Mouse (Mus musculus) right cerebral cortex, postnatal 10 days (tissue): ENCODE data around the gene Ccnd2.

ENCODE experiments used
- DNase-seq, 2 experiments: peaks; one replicate each; pipeline ENCODE4 v3.0.0; 2021; ENCODE audit warnings: low spot score in 2 of 2

Gene Ccnd2

DNA sequence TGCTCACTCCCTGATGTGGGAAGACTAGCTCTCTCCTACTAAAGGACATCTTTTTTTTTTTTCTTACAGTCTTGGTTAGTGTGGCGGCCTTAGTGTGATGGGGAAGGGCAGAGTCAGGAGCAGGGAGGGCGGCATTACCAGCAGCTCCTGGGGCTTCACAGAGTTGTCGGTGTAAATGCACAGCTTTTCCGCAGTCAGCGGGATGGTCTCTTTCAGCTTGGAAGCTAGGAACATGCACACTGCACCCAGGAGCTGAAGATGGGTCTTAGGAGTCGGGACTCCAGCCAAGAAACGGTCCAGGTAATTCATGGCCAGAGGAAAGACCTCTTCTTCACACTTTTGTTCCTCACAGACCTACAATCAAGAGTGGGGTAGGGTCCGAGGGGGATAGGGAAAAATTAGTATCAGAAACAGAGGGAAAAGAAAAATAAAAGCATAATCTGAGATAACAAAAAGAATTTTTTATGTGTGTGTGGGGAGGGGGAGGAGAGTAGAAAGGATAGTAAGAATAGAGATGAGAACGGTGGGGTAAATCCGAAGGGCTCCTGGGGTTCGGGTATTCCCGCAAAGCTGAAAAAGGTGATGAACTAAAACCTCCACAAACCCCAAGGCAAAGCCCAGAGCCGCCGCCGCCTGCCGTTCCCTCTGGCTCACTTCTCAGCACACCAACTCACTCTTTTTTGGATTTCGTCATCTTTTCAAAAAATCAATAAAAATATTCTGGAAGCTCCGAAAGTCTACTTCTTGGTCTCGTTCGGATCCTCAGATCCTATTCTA lies 3.3 kb downstream of the Ccnd2 start:
- no peak for DNase-seq

DNA sequence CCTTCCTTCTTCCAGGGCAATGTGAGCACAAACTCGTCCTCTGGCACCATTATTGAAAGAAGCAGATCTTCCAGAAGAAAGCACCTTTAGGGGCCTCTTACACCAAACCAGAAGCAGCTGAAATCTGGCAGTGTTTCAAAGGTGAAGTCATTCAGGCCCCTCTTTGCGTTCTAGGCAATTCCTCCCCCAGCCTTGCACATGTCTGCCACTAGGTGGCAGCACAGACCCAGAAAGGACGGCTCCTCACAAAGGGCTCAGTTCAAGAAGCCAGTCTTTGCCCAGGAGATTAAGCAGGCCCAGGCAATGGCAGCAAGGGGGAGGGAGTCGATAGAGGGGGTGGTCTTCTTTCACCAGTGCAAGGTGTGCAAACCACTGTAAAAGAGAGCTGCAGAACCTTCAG lies 4.3 kb downstream of the Ccnd2 start:
- DNase-seq: peak; percentile 89 to 92

DNA sequence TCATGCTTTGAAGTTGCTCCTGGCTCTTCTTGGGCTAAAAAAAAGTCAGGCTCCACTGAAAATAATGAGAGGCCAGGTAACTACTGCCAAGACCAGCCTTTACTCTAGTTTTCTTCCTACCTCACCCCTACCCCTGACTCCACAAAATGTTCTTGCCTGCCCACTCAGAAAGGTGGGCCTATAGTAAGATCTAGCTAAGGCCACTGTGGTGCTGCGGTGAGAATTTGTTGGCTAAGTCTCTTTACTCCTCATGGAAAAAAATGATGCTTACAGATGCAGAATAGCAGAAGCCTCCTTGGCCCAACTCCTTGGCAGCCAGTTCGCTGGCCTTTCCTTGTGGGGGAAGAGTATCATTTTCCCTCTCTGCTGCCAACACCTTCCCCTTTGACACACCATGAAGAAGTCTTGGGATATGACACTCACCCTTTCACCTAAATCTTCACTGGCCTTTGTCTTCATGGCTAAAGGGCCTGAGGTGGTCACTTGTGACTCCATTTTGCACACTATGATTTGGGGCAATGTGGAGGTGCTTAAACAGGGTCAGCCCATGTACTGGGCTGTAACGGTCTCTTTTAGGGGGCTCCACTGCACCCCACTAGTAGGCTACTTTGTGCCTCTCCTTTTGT lies 5.6 kb downstream of the Ccnd2 start:
- no peak for DNase-seq

DNA sequence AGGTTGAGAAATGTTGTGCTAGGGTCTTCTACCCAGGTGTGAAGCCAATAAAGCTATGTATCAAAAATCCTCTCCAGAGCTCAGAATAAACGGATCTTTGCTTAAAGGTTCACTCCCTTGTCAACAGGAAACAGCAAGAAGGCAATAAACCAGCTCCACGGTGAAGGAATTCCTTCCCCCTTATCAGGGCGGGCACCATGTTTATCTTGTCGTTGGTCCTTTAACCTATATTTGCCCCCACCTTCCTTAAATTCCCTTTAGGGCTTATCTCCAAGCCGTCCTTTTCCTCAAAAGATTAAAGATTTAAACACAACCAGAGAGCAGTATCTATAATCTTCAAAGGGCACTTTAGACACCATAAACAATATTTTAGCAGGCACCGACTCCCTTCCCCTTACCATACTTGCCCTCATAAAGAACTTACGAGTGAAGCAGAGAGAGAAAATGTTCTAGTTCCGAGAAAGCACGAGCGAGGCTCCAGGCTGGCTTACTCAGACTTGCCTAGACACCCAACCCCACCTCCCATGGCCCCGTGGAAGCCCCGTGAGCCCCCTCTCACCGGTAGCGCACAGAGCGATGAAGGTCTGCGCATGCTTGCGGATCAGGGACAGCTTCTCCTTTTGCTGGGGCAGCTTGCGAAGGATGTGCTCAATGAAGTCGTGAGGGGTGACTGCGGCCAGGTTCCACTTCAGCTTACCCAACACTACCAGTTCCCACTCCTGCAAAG lies 6.4 kb downstream of the Ccnd2 start:
- DNase-seq: no peak

DNA sequence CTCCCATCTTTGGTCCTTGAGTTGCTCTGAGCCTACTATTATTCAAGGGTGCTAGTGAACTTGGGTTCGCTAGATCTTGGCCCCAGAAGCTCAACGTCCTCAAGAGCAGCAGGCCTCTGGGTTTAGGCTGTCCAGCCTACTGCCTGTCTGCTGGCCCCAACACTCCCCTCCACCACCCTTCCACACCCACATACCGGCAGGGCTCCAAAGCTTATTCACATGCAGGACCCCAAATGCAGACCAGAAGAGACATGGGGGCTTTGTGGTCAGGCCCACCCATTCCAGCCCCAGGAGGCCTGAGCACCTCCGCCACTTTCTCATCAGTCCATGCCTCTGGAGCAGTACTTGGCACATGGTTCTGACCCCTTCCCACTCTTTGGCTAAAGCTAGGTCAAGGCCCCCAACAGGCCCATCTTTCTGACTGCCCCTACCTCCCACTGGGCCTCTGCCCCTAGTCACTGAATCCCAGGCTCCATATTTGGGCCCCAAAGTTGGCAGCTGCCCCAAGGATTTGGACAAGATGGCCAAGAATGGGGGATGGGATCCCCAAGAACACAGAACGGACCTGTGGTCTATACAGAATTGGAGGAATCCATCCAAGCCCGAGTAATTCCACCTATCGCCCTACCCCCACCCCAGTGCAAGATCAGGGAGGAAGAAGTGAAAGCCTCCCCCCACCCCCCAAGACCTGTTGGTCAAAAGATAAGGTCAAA lies 8.3 kb downstream of the Ccnd2 start:
- DNase-seq: no peak

DNA sequence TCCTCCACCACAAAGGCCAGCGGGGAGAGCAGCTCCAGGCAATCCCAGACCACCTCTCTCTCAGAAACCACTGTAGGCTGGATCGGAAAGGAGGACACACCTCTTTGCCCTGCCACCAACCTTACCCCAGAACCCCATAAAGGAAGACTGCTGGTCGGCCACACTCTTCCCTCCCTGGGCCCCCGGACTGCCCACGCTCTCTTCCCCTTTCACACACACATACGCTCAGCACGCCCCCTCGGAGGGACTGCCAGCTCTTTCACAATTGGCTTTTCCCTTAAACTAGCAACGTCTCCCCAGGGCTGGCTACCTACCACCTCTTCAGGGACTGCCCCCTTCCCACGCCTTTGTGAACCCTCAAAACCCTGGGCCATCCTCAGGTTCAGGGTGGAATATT lies 8.9 kb downstream of the Ccnd2 start:
- no peak for DNase-seq

DNA sequence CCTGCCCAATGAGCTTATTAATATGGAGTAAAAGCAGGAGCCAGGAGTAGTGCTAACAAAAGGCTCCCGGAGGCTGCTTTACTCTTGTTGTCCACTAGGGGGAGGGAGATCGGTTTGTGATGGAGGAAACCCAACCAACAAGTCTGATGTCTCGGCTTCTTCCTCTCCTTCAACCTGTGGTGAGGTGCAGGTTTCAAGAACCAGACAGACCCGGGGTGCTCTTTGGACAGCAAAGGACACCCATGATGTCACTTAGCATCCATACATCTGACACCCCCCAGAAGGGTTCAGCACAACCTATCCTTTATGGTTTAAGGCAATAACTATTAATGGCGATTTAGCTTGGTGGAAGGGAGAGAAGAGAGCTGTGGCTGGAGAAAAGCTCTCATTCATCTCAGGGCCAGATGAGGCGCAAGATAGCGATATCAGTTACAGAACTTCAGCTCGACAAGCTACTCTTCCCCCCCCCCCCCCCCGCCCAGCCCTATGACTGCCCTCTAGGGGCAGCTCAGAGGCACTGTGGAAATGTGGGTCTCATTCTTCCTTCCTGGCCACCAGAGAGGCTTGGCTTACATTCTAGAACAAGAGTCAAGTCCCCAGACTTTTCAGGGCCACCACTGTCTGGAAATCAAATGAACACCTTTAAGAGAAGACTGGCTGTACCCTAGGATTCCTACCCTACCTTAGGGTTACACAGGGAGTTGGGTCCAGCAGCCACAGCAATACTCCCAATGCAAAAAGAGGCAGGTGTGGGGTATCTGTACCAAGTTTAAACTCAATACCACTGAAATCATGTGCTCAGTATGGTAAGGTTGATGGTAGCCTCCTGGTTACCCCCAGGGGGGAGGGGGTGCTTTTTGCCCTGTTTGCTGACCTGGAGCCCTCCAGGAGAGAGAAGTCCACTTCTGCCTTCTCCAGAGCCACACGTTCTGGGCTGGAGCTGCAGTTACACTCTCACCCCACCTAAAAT lies 9.6 kb downstream of the Ccnd2 start:
- DNase-seq: peak; percentile 70 to 75

DNA sequence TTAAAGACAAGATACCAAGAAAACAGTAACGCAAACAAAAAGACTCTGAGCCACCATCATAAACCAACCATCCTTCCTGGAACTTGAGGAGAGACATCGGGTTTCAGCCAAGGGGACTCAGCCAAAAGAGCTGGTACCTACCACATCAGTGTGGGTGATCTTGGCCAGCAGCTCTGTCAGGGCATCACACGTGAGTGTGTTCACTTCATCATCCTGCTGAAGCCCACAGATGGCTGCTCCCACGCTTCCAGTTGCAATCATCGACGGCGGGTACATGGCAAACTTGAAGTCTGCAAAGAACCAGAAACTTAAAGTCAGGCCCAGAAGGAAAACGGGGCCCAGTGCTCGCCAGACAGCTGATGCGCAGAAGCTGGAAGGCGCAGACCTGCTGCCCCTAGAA lies 13.0 kb downstream of the Ccnd2 start:
- no peak for DNase-seq

DNA sequence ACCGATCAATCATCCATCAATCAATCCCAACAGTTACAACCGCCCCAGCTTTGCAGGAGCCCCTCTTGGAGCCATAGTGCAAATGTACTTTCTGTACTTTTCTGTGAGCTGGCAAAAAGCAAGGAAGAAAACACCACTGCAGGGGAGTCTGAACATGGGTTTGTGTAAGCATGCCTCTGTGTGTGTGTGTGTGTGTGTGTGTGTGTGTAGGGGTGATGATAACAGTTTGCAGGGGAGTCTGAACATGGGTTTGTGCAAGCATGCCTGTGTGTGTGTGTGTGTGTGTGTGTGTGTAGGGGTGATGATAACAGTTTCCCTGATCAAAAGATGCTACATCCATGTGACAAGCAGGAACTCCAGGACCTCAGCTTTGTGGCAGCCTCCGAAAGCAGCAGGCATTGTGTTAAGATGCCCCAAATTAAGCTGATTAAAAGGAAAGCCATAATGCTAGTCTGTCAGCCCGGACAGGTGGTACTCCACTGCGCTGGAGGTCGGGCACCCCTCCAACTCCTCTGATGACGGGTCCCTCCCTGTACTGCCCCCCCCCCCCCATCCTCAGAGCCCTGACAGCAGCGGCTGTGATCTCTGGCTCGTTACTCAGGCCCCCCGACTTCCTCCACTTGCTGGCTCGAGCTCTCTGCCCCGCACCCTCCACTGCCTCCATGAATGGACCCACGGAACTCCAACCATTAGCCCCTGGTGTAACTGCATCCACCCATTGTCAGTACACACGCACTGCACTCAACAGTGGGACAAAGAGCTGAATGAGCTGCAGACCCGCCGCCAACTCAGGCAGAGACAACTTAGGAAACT lies 18.4 kb downstream of the Ccnd2 start:
- DNase-seq: peak; percentile 62 to 74

DNA sequence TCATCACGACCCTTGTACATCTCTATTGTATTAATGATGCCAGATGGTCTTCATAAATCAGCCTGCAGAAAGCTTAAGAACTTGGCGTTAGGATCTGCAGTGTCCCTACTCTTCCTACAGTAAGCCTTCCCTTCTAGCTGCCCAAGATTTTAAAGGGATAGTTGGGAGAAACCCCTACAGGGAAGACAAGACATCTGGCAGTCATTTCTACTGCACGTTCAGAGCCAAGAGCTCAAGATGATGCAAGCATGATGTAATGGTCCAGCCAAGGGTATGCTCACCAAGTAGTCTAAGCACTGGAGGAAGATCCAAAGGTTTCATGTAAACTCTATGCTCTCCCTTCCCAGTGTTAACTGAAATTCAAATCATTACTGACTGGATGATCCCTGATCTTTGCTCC lies 19.3 kb downstream of the Ccnd2 start:
- DNase-seq: no peak

DNA sequence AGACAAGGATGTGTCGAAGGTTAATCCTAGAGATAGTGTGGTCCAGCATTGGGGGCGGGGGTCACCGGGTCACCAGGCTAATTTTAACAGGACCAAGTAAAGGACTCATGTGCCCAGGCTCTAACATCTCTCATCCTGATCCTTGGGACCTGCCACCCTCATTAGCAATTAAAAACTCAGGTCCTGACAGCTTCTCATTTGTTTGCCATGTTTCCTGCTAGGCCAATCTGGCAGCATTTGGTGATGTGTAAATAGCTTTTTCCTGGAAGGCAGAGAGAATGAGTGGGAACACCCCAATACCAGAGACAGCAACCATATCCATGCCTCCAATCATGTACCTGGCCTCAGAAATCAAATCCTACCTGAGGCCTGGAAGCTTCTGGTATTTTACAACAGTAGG lies 20.0 kb downstream of the Ccnd2 start:
- no peak for DNase-seq

DNA sequence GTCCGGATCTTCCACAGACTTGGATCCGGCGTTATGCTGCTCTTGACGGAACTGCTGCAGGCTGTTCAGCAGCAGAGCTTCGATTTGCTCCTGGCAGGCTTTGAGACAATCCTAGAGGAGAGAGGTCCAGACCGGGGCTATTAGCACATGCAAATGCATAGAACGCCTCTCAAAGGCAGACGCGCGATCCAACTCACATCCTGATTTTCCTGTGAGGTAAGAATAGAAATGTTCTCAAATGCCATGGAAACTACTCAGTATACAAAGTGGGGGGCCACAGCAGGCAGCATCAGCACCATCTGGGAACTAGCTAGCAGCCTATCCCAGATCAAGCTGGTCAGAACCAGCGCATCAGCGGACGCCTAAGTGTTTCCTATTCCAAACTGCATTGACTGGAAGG lies 21.6 kb downstream of the Ccnd2 start:
- peak in 1 of 2 experiments; percentile 59 for DNase-seq

DNA sequence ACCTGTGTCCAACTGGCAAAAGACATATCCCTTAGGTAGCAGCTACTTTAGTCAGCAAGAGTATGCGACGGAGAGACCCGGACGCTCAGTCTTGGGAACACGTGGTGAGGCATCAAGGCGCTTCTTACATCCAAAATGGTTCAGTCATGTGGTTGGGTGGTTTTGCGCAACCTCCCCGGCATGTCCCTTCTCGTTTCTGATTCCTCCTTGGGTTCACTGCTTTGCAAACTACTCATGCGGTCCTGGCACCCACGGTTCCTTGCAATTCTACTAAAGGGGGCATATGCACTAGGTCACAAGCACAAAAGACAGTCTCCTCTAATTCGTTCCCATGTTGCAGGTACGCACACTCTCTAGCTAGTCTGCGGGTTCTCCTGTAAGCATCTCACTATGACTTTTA lies 22.3 kb downstream of the Ccnd2 start:
- DNase-seq: no peak

DNA sequence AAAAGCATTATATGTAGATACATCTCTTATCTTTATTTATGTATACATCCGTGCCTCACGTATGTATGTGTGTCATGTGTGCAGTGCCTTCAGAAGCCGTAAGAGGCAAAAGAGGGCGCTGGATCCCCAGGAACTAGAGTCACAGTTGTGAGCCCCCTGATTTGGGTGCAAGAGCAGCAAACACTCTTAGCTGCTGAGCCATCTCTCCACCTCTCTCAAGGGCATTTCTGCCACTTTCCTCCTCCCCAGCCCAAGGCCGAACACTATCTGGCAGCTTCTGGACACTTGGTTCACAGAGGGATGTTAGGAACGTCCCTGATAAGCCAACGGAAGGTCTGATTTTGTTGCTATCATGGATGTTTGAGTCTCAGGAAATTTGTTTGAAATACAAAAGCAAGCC lies 28.5 kb downstream of the Ccnd2 start:
- no peak for DNase-seq

DNA sequence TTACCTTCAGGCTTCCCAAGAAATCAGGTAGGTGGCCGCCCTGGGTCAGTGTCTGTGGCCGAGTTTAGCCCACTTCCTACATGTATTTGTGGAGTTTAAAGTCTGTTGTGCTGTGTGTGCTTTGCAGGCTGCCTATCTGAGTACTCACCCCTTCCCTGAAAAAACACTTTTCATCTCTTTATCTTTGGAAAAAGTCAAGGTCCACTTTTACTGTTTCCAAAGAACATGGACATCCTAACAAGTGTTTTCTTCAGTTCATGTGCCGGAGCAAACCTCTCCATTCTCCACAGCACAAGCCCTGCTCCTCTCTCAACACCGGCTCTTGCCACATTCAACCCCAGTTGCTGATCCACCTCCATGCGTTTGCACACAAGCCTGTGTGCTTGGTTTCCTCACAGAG lies 29.0 kb downstream of the Ccnd2 start:
- no peak for DNase-seq

DNA sequence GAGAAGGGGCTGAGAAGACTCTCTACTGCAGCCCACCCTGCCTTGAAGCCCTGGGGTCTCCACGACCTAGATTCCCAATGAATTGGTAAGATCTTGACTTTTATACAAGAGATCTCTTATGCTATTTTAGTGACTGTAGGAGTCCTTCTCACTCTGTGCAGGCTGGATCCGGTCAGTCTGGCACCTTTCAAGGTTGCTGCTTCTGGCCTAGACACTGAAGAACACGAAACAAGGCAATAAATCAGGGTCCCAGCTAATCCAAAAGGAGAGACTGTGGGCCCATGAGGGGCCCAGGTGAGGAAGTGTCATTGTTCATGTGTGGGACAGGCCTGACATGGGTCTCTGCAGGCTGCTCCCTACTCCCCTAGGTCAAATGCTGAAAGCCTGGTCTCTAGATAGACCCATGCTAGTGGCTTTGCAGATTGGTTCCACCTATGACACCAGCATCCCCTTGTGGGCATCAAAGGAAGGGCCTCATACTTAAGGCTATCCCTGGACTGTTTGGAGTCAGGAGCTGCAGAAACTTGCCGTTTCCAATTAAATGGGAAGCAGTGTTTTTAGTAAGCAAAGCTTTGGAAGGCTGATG lies 29.7 kb downstream of the Ccnd2 start:
- DNase-seq: no peak

DNA sequence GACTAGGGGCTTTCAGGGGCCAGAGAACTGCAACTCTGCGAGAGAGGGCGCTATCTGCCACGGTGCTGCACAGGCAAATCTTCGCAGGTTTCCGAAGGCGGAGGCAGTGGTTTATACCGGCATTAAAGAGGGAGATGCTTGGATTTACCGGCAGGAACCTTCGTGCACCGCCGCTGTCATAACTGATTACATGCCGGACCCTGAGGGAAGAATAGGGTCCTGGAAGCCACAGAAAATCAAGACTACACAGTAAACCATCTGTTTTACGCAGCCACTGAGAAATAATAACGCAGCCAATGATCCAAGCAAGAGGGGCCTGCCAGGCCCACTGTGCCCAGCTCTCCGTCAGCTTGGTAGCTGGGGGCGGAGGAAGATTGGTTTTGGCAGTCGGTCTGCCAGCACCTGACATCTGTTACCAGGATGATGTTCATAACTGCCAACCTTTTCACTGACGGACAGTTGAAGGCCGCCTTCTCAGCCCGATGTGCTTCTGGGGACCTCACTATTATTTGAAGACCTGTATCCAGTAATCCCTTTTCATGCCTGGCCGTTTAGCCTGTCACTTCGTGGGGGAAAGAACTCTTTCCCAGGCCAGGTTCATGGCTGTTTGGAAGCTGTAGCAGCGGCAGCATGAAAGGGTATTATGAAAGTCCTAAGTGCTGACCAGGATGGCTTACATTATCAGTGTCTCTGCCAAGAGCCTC lies 37.1 kb downstream of the Ccnd2 start:
- no peak for DNase-seq

DNA sequence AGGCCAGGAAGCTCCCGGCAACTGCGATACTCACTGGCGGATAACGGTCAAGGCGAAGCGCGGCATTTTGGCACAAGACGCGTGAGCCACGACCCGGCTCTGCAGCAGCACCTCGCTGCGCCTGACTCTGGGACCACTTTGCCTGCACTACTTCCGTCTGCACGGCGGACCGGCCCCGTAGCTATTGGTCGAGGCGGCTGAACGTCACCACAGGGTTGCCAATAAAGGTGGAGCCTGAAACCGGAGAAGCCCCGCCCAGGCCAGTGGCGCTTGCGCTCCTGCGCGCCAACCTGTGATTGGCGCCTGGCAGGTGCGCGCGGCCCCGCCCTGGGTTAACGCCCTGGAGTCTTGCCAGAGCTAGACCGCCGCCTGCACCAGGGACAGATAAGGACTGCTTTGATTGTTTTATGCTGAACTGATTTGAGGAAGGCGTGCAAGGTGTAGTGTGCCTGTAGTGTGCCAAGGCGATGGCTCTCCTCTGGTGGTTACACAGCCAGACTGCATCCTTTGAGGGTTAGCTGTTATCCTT lies 42.5 kb downstream of the Ccnd2 start, which contains the start of gene Tigar:
TSS of gene Tigar (minus strand) at position 156 of the 529 bp plus-strand sequence.
- peak; percentile 97 for DNase-seq
